ENCODE assay signal across 8 mouse cellular contexts in the genomic region with DNA sequence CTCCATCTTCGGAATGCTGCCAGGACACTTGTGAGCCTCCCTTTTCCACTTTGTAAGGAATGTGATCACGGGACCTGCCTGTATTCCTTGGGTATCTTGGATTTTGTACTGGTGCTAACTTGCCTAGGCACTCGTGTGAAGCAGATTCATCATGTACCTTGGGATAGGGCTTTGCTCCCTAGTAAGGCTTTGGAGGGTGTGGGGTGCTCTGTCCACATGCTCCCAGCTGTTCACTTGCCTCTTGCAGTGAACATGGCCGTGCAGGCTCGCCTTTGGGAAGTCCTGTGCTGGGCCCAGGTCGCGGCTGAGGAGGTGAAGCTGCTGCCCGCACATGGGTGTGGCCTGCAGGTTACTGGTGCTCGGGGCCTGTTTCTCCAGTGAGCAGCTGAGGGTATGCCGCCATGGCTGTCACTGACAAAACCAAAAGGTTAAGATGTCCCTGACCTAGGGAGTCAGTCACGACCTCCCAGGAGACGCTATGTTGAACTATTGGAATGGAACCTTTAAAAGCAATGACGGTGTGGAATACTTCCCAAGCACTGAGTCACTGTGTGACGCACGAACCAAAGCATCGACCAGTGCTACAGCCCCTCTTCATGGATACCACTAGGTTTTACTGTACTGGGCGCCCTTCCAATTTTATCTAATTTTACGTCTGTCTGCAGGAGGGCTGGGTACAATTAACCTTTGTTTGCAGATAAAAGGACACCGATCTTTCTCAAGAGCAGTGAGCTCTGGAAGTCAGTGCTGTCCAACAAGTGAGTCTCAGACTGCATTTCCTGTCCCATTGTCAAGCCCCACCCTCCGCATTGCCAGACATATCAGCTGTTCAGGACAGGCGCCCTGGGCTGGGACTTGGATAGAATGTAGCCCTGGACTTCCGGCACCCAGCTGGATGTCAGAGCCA. TPM values are rescaled to one million over a fixed set of nuclear protein-coding genes. Genes with fewer than 3 reads are reported as not detected.
DNase-seq lines count a peak whose midpoint lies in the region; ATAC-seq and TF ChIP-seq lines count a peak whose summit lies in the region.

No protein-coding gene starts in this region.

- H3K9ac ChIP-seq in MEL (ENCODE audit: control insufficient read depth, low read depth, low read length, poor library complexity, severe bottlenecking) = peak overlapping the region; percentile 51
- H3K9ac ChIP-seq in embryonic facial prominence, embryonic 11.5 days (replicated peaks; ENCODE audit: low read length) = 0 out of 2 replicates have a peak overlapping the region, but pooled peaks have one; percentile 6
- peak overlapping the region; percentile 56 for H3K9ac ChIP-seq in heart, embryonic 11.5 days (ENCODE audit: low read depth, low read length)
- no peak overlapping the region for H3K9ac ChIP-seq in kidney, postnatal 0 days (ENCODE audit: low read depth, low read length)

- TF ChIP-seq RAD21 in MEL (IDR thresholded peaks at IDR 0.05; ENCODE audit: low read depth, low read length) = no peak

- no peaks in the 10 kb centered on the region for H3K27me3 ChIP-seq in MEL (ENCODE audit: control insufficient read depth in 1 of 2, insufficient read depth in 2 of 2, low read length in 2 of 2)
- no peaks in the 10 kb centered on the region for H3K27me3 ChIP-seq in embryonic facial prominence, embryonic 11.5 days (ENCODE audit: control insufficient read depth, insufficient read depth, low read length)
- H3K27me3 ChIP-seq in heart, embryonic 11.5 days (ENCODE audit: control insufficient read depth, insufficient read depth, low read length) = no peaks in the 10 kb centered on the region
- no peaks in the 10 kb centered on the region for H3K27me3 ChIP-seq in kidney, postnatal 0 days (ENCODE audit: insufficient read depth, low read length)

- H3K9me3 ChIP-seq in MEL (replicated peaks; ENCODE audit: insufficient read depth, low read length) = no peaks in the 10 kb centered on the region
- no peaks in the 10 kb centered on the region for H3K9me3 ChIP-seq in embryonic facial prominence, embryonic 11.5 days (replicated peaks; ENCODE audit: control insufficient read depth, low read length)
- no peaks in the 10 kb centered on the region for H3K9me3 ChIP-seq in heart, embryonic 11.5 days (replicated peaks; ENCODE audit: control insufficient read depth, low read length)
- no peaks in the 10 kb centered on the region for H3K9me3 ChIP-seq in kidney, postnatal 0 days (replicated peaks; ENCODE audit: low read length)

- DNase-seq in A20 (ENCODE audit: low read depth, low spot score) (peak; percentile 72), MEL (ENCODE audit: low read depth, low spot score) (peak; percentile 92)
- DNase-seq in embryonic facial prominence, embryonic 11.5 days (ENCODE audit: low spot score) = peak; percentile 66
- peak; percentile 82 for DNase-seq in kidney, postnatal 0 days (ENCODE audit: low spot score)
- peak; percentile 69 to 80 for DNase-seq in lung, adult 18-20 months
- DNase-seq in right cerebral cortex, postnatal 25 days = peak; percentile 58
- DNase-seq in spleen, postnatal 36 days (ENCODE audit: low spot score in 2 of 2) = no peak

- peak overlapping the region; percentile 87 for H3K27ac ChIP-seq in MEL (ENCODE audit: control insufficient read depth, low read depth, low read length)
- 0 out of 2 replicates have a peak overlapping the region, but pooled peaks have one; percentile 20 for H3K27ac ChIP-seq in embryonic facial prominence, embryonic 11.5 days (replicated peaks; ENCODE audit: low read depth, low read length)
- peak overlapping the region; percentile 72 for H3K27ac ChIP-seq in heart, embryonic 11.5 days (ENCODE audit: low read depth, low read length)
- H3K27ac ChIP-seq in kidney, postnatal 0 days = peak overlapping the region; percentile 21; the same call in 1 of the 2 replicates

- H3K4me2 ChIP-seq in embryonic facial prominence, embryonic 11.5 days (ENCODE audit: low read depth, low read length) = no peak overlapping the region
- peak overlapping the region; percentile 27 for H3K4me2 ChIP-seq in heart, embryonic 11.5 days
- no peak overlapping the region for H3K4me2 ChIP-seq in kidney, postnatal 0 days (ENCODE audit: low read length)

- peak in 1 of 2 experiments; percentile 81; a peak in 1 of 4 replicates for TF ChIP-seq POLR2A in MEL (IDR thresholded peaks at IDR 0.05; ENCODE audit: control insufficient read depth in 1 of 2, insufficient read depth in 1 of 2, low read depth in 1 of 2, low read length in 2 of 2, poor library complexity in 1 of 2)

- TF ChIP-seq CTCF in MEL (IDR thresholded peaks at IDR 0.05 in 2 of 3, conservative IDR thresholded peaks at IDR 0.05 in 1 of 3; ENCODE audit: control insufficient read depth in 1 of 3, insufficient read depth in 1 of 3, low read depth in 2 of 3, low read length in 3 of 3, poor library complexity in 1 of 3, severe bottlenecking in 1 of 3) = no peak; a peak in 1 of 6 replicates
- no peak for TF ChIP-seq CTCF in kidney, postnatal 0 days (IDR thresholded peaks at IDR 0.05; ENCODE audit: low read depth)

- 13% methylated on average over 22 of the region's 22 CpGs for WGBS in embryonic facial prominence, embryonic 11.5 days
- 10% methylated on average over 22 of the region's 22 CpGs for WGBS in heart, embryonic 11.5 days (ENCODE audit: insufficient replicate concordance)
- 27% methylated on average over 22 of the region's 22 CpGs for WGBS in kidney, postnatal 0 days

- no peak for ATAC-seq in embryonic facial prominence, embryonic 11.5 days (replicated peaks; ENCODE audit: insufficient number of reproducible peaks, low FRiP score, low TSS enrichment, low read depth)
- ATAC-seq in heart, embryonic 11.5 days (replicated peaks; ENCODE audit: insufficient number of reproducible peaks, low FRiP score, low TSS enrichment) = no peak
- no peak for ATAC-seq in kidney, postnatal 0 days (replicated peaks; ENCODE audit: low FRiP score, low read depth)

- peaks cover 0 to 36% of the 10 kb centered on the region in 2 experiments; a peak in 3 of 4 replicates for H3K36me3 ChIP-seq in MEL (ENCODE audit: control insufficient read depth in 1 of 2, insufficient read depth in 2 of 2, low read length in 2 of 2)
- no peaks in the 10 kb centered on the region; the same call in 1 of the 2 replicates for H3K36me3 ChIP-seq in embryonic facial prominence, embryonic 11.5 days (replicated peaks; ENCODE audit: control insufficient read depth, insufficient read depth, low read depth, low read length)
- peaks cover 28% of the 10 kb centered on the region for H3K36me3 ChIP-seq in heart, embryonic 11.5 days (ENCODE audit: control insufficient read depth, insufficient read depth, low read length)
- H3K36me3 ChIP-seq in kidney, postnatal 0 days (ENCODE audit: insufficient read depth, low read length) = peaks cover 22% of the 10 kb centered on the region

- peaks cover 40% of the 10 kb centered on the region for H3K79me2 ChIP-seq in MEL (ENCODE audit: control insufficient read depth, insufficient read depth, low read length, poor library complexity)

- H3K4me1 ChIP-seq in MEL (ENCODE audit: control insufficient read depth in 1 of 2, insufficient read depth in 2 of 2, low read length in 2 of 2) = peaks cover 0 to 43% of the 10 kb centered on the region in 2 experiments; a peak in 3 of 4 replicates
- peaks cover 2% of the 10 kb centered on the region for H3K4me1 ChIP-seq in embryonic facial prominence, embryonic 11.5 days (ENCODE audit: control insufficient read depth, insufficient read depth, low read length)
- peaks cover 17% of the 10 kb centered on the region for H3K4me1 ChIP-seq in heart, embryonic 11.5 days (ENCODE audit: control insufficient read depth, insufficient read depth, low read length)
- peaks cover 15% of the 10 kb centered on the region for H3K4me1 ChIP-seq in kidney, postnatal 0 days (replicated peaks; ENCODE audit: insufficient read depth, low read length)

- TF ChIP-seq EP300 in MEL (IDR thresholded peaks at IDR 0.05; ENCODE audit: low read depth in 1 of 2, low read length in 2 of 2) = peak in 1 of 2 experiments; percentile 57; a peak in 1 of 4 replicates

- peak overlapping the region in 1 of 2 experiments; percentile 7; a peak in 1 of 4 replicates for H3K4me3 ChIP-seq in MEL (ENCODE audit: control insufficient read depth in 1 of 2, insufficient read depth in 1 of 2, low read depth in 2 of 2, low read length in 2 of 2)
- no peak overlapping the region for H3K4me3 ChIP-seq in embryonic facial prominence, embryonic 11.5 days (ENCODE audit: low read depth, low read length)
- no peak overlapping the region; the same call in 1 of the 2 replicates for H3K4me3 ChIP-seq in heart, embryonic 11.5 days (ENCODE audit: low read depth, low read length)
- no peak overlapping the region for H3K4me3 ChIP-seq in kidney, postnatal 0 days (replicated peaks; ENCODE audit: low read depth, low read length)

RNA-seq across cellular contexts. Expression of a gene that starts 5.2 kb away (rescaled TPM):
- total RNA-seq in MEL (2012; rRNA removed) = 723 and 1,144 TPM in 2 replicates
- 1,000 to 10,000 TPM in 1 of 2 experiments, not detected in 1; 1,834 TPM for polyA plus RNA-seq in MEL (2012; ENCODE audit: insufficient read depth in 1 of 2, insufficient read length in 2 of 2, low read depth in 1 of 2, low replicate concordance in 2 of 2, missing spikeins in 1 of 2)
- polyA plus RNA-seq in embryonic facial prominence, embryonic 11.5 days (2014; fragmentation: Nextera tagmentation; extraction: Ambion mirVana) = 2,314 and 2,539 TPM in 2 replicates
- polyA plus RNA-seq in heart, embryonic 11.5 days (2014; fragmentation: Nextera tagmentation; extraction: Ambion mirVana) = 4,443 and 4,472 TPM in 2 replicates
- 1,529 and 1,548 TPM in 2 replicates for polyA plus RNA-seq in kidney, postnatal 0 days (2015; fragmentation: Nextera tagmentation; extraction: Ambion mirVana)

RNA-seq across cellular contexts. Expression of a gene that starts 16.1 kb away (rescaled TPM):
- total RNA-seq in MEL (2012; rRNA removed) = 75.4 and 96.1 TPM in 2 replicates
- polyA plus RNA-seq in MEL (2012; ENCODE audit: insufficient read depth in 1 of 2, insufficient read length in 2 of 2, low read depth in 1 of 2, low replicate concordance in 2 of 2, missing spikeins in 1 of 2) = 10 to 100 TPM in 1 of 2 experiments, not detected in 1; 96.9 TPM
- 7.0 and 10.3 TPM in 2 replicates for polyA plus RNA-seq in embryonic facial prominence, embryonic 11.5 days (2014; fragmentation: Nextera tagmentation; extraction: Ambion mirVana)
- polyA plus RNA-seq in heart, embryonic 11.5 days (2014; fragmentation: Nextera tagmentation; extraction: Ambion mirVana) = 6.7 and 11.0 TPM in 2 replicates
- polyA plus RNA-seq in kidney, postnatal 0 days (2015; fragmentation: Nextera tagmentation; extraction: Ambion mirVana) = 8.1 and 8.7 TPM in 2 replicates

RNA-seq across cellular contexts. Expression of a gene that starts 29.4 kb away (rescaled TPM):
- total RNA-seq in MEL (2012; rRNA removed) = 210 and 263 TPM in 2 replicates
- polyA plus RNA-seq in MEL (2012; ENCODE audit: insufficient read depth in 1 of 2, insufficient read length in 2 of 2, low read depth in 1 of 2, low replicate concordance in 2 of 2, missing spikeins in 1 of 2) = 100 to 1,000 TPM; 221 to 337 TPM
- 66.3 and 69.8 TPM in 2 replicates for polyA plus RNA-seq in embryonic facial prominence, embryonic 11.5 days (2014; fragmentation: Nextera tagmentation; extraction: Ambion mirVana)
- 50.7 and 52.9 TPM in 2 replicates for polyA plus RNA-seq in heart, embryonic 11.5 days (2014; fragmentation: Nextera tagmentation; extraction: Ambion mirVana)
- 41.1 and 43.2 TPM in 2 replicates for polyA plus RNA-seq in kidney, postnatal 0 days (2015; fragmentation: Nextera tagmentation; extraction: Ambion mirVana)

RNA-seq across cellular contexts. Expression of a gene that starts 30.4 kb away (rescaled TPM):
- total RNA-seq in MEL (2012; rRNA removed) = 86.6 and 88.8 TPM in 2 replicates
- 100 to 1,000 TPM in 1 of 2 experiments, not detected in 1; 394 TPM for polyA plus RNA-seq in MEL (2012; ENCODE audit: insufficient read depth in 1 of 2, insufficient read length in 2 of 2, low read depth in 1 of 2, low replicate concordance in 2 of 2, missing spikeins in 1 of 2)
- 135 and 136 TPM in 2 replicates for polyA plus RNA-seq in embryonic facial prominence, embryonic 11.5 days (2014; fragmentation: Nextera tagmentation; extraction: Ambion mirVana)
- polyA plus RNA-seq in heart, embryonic 11.5 days (2014; fragmentation: Nextera tagmentation; extraction: Ambion mirVana) = 82.3 and 84.0 TPM in 2 replicates
- polyA plus RNA-seq in kidney, postnatal 0 days (2015; fragmentation: Nextera tagmentation; extraction: Ambion mirVana) = 43.8 and 48.0 TPM in 2 replicates

RNA-seq across cellular contexts. Expression of a gene that starts 30.5 kb away (rescaled TPM):
- total RNA-seq in MEL (2012; rRNA removed) = 208 and 251 TPM in 2 replicates
- polyA plus RNA-seq in MEL (2012; ENCODE audit: insufficient read depth in 1 of 2, insufficient read length in 2 of 2, low read depth in 1 of 2, low replicate concordance in 2 of 2, missing spikeins in 1 of 2) = 100 to 1,000 TPM in 1 of 2 experiments, not detected in 1; 286 TPM
- polyA plus RNA-seq in embryonic facial prominence, embryonic 11.5 days (2014; fragmentation: Nextera tagmentation; extraction: Ambion mirVana) = 205 and 217 TPM in 2 replicates
- polyA plus RNA-seq in heart, embryonic 11.5 days (2014; fragmentation: Nextera tagmentation; extraction: Ambion mirVana) = 226 and 234 TPM in 2 replicates
- 275 and 288 TPM in 2 replicates for polyA plus RNA-seq in kidney, postnatal 0 days (2015; fragmentation: Nextera tagmentation; extraction: Ambion mirVana)

Comparison
In these comparisons a context has a peak if more than half of its experiments do, and no peak if none do; other contexts are left out.
1. DNase-seq: peak in A20 (single experiment), MEL (single experiment), embryonic facial prominence, embryonic 11.5 days (single experiment), kidney, postnatal 0 days (single experiment), lung, adult 18-20 months (2 of 2) and right cerebral cortex, postnatal 25 days (single experiment); none in spleen, postnatal 36 days (0 of 2).
2. H3K27ac ChIP-seq: peak in every context shown above with its lines; median percentile 87 in MEL; 72 in heart, embryonic 11.5 days; 21 in kidney, postnatal 0 days; 20 in embryonic facial prominence, embryonic 11.5 days.